Mouse (Mus musculus) liver, embryonic 14.5 days (tissue): Measurements from ENCODE around the gene Ptprn2.

Source experiments
- CTCF ChIP-seq: IDR thresholded peaks from 2 replicates; pipeline ENCODE4 v1.5.1; 2016; ENCODE audit warnings: antibody characterized with exemption, low read depth, control low read depth
- EP300 ChIP-seq: IDR thresholded peaks from 2 replicates; pipeline ENCODE4 v1.6.1; 2016; ENCODE audit warnings: antibody characterized with exemption, low read depth

GRCm38 (mm10) chr12:117261165-117261440 is 775.6 kb downstream of the Ptprn2 start:
- TF ChIP-seq EP300 = no peak
- TF ChIP-seq CTCF = no peak
